Mouse (Mus musculus) liver, embryonic 14.5 days (tissue): ENCODE measurements around the gene Prkab2. TPM values are rescaled to one million over a fixed set of nuclear protein-coding genes. Genes with fewer than 3 reads are reported as not detected.

ENCODE experiments used
- ATAC-seq: fragments of 200-750 bp; cut with Nextera tagmentation; 2 replicates; pipeline ENCODE4 v1.8.0; 2017; ENCODE audit warnings: moderate number of reproducible peaks, mild to moderate bottlenecking, moderate library complexity; ENCODE audit not compliant: insufficient read depth
- DNase-seq, 3 experiments: peaks; one replicate each; pipeline ENCODE4 v3.0.0-alpha.2; 2012 to 2013; ENCODE audit warnings: low read depth in 3 of 3, low spot score in 3 of 3
- H3K27ac ChIP-seq: fragments of 300-500 bp; sonication (generic); 2 replicates; pipeline ENCODE4 v1.5.1; 2014; ENCODE audit warnings: moderate library complexity, mild to moderate bottlenecking, control low read depth, inconsistent platforms
- H3K27me3 ChIP-seq: fragments of 300-500 bp; sonication (generic); 2 replicates; pipeline ENCODE4 v1.6.1; 2014; ENCODE audit warnings: mild to moderate bottlenecking, low read length, moderate library complexity; ENCODE audit not compliant: control insufficient read depth, insufficient read depth
- H3K36me3 ChIP-seq: fragments of 300-500 bp; sonication (generic); replicated peaks from 2 replicates; pipeline ENCODE4 v1.6.1; 2014; ENCODE audit warnings: low read depth; ENCODE audit not compliant: control insufficient read depth, insufficient read depth
- H3K4me1 ChIP-seq, 2 experiments: fragments of 200-500 bp in 1 of 2; fragments of 300-500 bp in 1 of 2; sonication (generic) in 1 of 2; replicated peaks; 2 replicates each; pipeline ENCODE4 v1.6.1; 2012 to 2014; ENCODE audit warnings: antibody characterized with exemption in 1 of 2, inconsistent platforms in 1 of 2, low read length in 1 of 2; ENCODE audit not compliant: control insufficient read depth in 2 of 2, insufficient read depth in 2 of 2
- H3K4me2 ChIP-seq: fragments of 300-500 bp; sonication (generic); 2 replicates; pipeline ENCODE4 v1.6.1; 2014; ENCODE audit warnings: low read depth, mild to moderate bottlenecking, control low read depth, moderate library complexity
- H3K4me3 ChIP-seq, 2 experiments: fragments of 200-500 bp in 1 of 2; fragments of 300-500 bp in 1 of 2; sonication (generic) in 1 of 2; 2 replicates each; pipeline ENCODE4 v1.5.1; 2012 to 2014; ENCODE audit warnings: low read depth in 2 of 2, low read length in 2 of 2, mild to moderate bottlenecking in 2 of 2, control low read depth in 1 of 2, inconsistent platforms in 1 of 2, moderate library complexity in 1 of 2; ENCODE audit not compliant: insufficient read depth in 1 of 2
- H3K9ac ChIP-seq: fragments of 300-500 bp; sonication (generic); replicated peaks from 2 replicates; pipeline ENCODE4 v1.6.1; 2014; ENCODE audit warnings: mild to moderate bottlenecking, control low read depth, moderate library complexity
- H3K9me3 ChIP-seq: fragments of 300-500 bp; sonication (generic); 2 replicates; pipeline ENCODE4 v1.6.1; 2016; ENCODE audit warnings: low read length, mixed read lengths; ENCODE audit not compliant: control insufficient read depth
- CTCF ChIP-seq: IDR thresholded peaks from 2 replicates; pipeline ENCODE4 v1.5.1; 2016; ENCODE audit warnings: antibody characterized with exemption, low read depth, control low read depth
- EP300 ChIP-seq: IDR thresholded peaks from 2 replicates; pipeline ENCODE4 v1.6.1; 2016; ENCODE audit warnings: antibody characterized with exemption, low read depth
- WGBS: fragments of 180-500 bp; shearing (Covaris S2); extraction: QIAGEN DNeasy Blood & Tissue Kit; methylation state at CpG from one replicate; pipeline ENCODE4 v1.1.7; 2014; ENCODE audit not compliant: insufficient replicate concordance; 5-methylcytosine and 5-hydroxymethylcytosine counted together
- polyA plus RNA-seq, 2 experiments: library from polyadenylated mRNA; depleted of rRNA in 1 of 2; stranded (reverse) in 1 of 2; unstranded in 1 of 2; fragments of >200 nt; fragmentation: Nextera tagmentation in 1 of 2; extraction: Ambion mirVana in 1 of 2; gene quantifications; 2 replicates each; pipeline versions ENCODE4 v1.2.1 to v1.2.3; 2012 to 2014

Prkab2 gene
- polyA plus RNA-seq, 2 experiments, result 1.1 to 2.1 TPM

GRCm38 (mm10) chr3:97615933-97616332 lies 42.1 kb upstream of the Prkab2 start:
- no peak for TF ChIP-seq CTCF
- TF ChIP-seq EP300, result no peak
- Histone ChIP-seq H3K27ac (no peak overlapping the region), H3K4me3 (no peak overlapping the region), H3K4me2 (no peak overlapping the region), H3K36me3 (no peaks in the 10 kb centered on the region), H3K27me3 (no peaks in the 10 kb centered on the region), H3K4me1 (peaks cover 0 to 8% of the 10 kb centered on the region in 2 experiments; a peak in 3 of 4 replicates), H3K9ac (no peak overlapping the region), H3K9me3 (no peaks in the 10 kb centered on the region)
- WGBS, result 49% methylated on average over 4 of the region's 4 CpGs
- DNase-seq, result no peak
- no peak for ATAC-seq

GRCm38 (mm10) chr3:97617091-97617825 lies 40.7 kb upstream of the Prkab2 start:
- no peak overlapping the region for H3K9ac ChIP-seq
- no peak overlapping the region for H3K4me2 ChIP-seq
- H3K27ac ChIP-seq, result no peak overlapping the region
- no peak overlapping the region for H3K4me3 ChIP-seq
- 85% methylated on average over 18 of the region's 19 CpGs for WGBS
- H3K4me1 ChIP-seq, result peaks cover 0 to 5% of the 10 kb centered on the region in 2 experiments; a peak in 3 of 4 replicates
- H3K9me3 ChIP-seq, result no peaks in the 10 kb centered on the region
- no peaks in the 10 kb centered on the region for H3K27me3 ChIP-seq
- DNase-seq (no peak), ATAC-seq (no peak)
- TF ChIP-seq CTCF, result no peak
- TF ChIP-seq EP300, result no peak
- no peaks in the 10 kb centered on the region for H3K36me3 ChIP-seq

DNA sequence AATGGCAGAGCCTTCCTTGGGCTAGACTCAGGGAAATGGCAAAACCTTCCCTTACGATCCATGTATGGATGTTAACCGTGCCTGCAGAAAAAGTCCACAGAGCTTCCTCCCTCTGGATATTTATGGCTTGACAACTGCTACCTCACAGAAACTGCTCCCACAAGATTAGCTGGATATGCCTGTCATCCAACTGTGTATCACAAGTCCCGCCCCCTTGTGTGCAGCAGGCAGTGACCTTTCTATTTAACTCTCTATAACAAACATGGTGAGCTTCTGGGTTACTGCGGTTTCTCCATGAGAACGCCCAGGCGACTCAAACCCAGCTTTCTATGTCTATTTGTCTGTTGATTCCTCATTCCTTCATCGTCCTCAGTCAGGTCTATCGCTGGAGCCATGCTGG lies 40.1 kb upstream of the Prkab2 start:
- Histone ChIP-seq H3K9me3 (no peaks in the 10 kb centered on the region), H3K27ac (no peak overlapping the region), H3K4me3 (no peak overlapping the region), H3K27me3 (no peaks in the 10 kb centered on the region), H3K9ac (no peak overlapping the region), H3K4me1 (peaks cover 0 to 5% of the 10 kb centered on the region in 2 experiments; a peak in 3 of 4 replicates), H3K36me3 (no peaks in the 10 kb centered on the region), H3K4me2 (no peak overlapping the region)
- ATAC-seq (no peak), DNase-seq (no peak)
- 63% methylated on average over 8 of the region's 8 CpGs for WGBS
- TF ChIP-seq CTCF (no peak), EP300 (no peak)

- Histone ChIP-seq H3K4me2 (no peak overlapping the region), H3K4me3 (no peak overlapping the region), H3K9me3 (no peaks in the 10 kb centered on the region), H3K27ac (no peak overlapping the region), H3K9ac (no peak overlapping the region), H3K36me3 (no peaks in the 10 kb centered on the region), H3K4me1 (peaks cover 0 to 3% of the 10 kb centered on the region in 2 experiments; a peak in 1 of 4 replicates), H3K27me3 (no peaks in the 10 kb centered on the region)
- WGBS, result 73% methylated on average over 4 of the region's 4 CpGs
- ATAC-seq, result no peak
- DNase-seq, result no peak
- TF ChIP-seq CTCF (no peak), EP300 (no peak)
These were observed 37.3 kb upstream of the Prkab2 start for GRCm38 (mm10) chr3:97620657-97621056.

GRCm38 (mm10) chr3:97624611-97625010 lies 33.4 kb upstream of the Prkab2 start:
- Histone ChIP-seq H3K9ac (no peak overlapping the region), H3K4me1 (peaks cover 4 to 9% of the 10 kb centered on the region in 2 experiments; a peak in 2 of 4 replicates), H3K9me3 (no peaks in the 10 kb centered on the region), H3K4me3 (no peak overlapping the region), H3K4me2 (no peak overlapping the region), H3K36me3 (no peaks in the 10 kb centered on the region), H3K27me3 (no peaks in the 10 kb centered on the region), H3K27ac (no peak overlapping the region)
- WGBS, result 36% methylated on average over 2 of the region's 2 CpGs
- DNase-seq (no peak), ATAC-seq (no peak)
- TF ChIP-seq CTCF, result no peak
- no peak for TF ChIP-seq EP300
